Mouse (Mus musculus): Measurements from ENCODE around the gene C8g. TPM values are rescaled to one million over a fixed set of nuclear protein-coding genes. Genes with fewer than 3 reads are reported as not detected.

C8g gene
- total and polyA plus RNA-seq, 3 experiments = 2.3 to 5.1 TPM; not detected in 1

GRCm38 (mm10) chr2:25498622-25499478, 2.7 kb downstream of the C8g start (continued):
- no peak for TF ChIP-seq MYB (IDR thresholded peaks at IDR 0.05; ENCODE audit: low read depth, low read length)
- no peak for TF ChIP-seq MAFK (IDR thresholded peaks at IDR 0.05; ENCODE audit: borderline replicate concordance, low read depth, low read length)
- no peak for TF ChIP-seq ETS1 (IDR thresholded peaks at IDR 0.05; ENCODE audit: low read depth, low read length)
- TF ChIP-seq POLR2A (IDR thresholded peaks at IDR 0.05; ENCODE audit: control insufficient read depth in 1 of 2, insufficient read depth in 1 of 2, low read depth in 1 of 2, low read length in 2 of 2, poor library complexity in 1 of 2) = no peak
- TF ChIP-seq TBP (IDR thresholded peaks at IDR 0.05; ENCODE audit: low read depth, low read length) = no peak

- Histone ChIP-seq H3K9ac (ENCODE audit: control insufficient read depth, low read depth, low read length, poor library complexity, severe bottlenecking) (peak overlapping the region; percentile 62), H3K4me1 (ENCODE audit: control insufficient read depth in 1 of 2, insufficient read depth in 2 of 2, low read length in 2 of 2) (peaks cover 10 to 36% of the 10 kb centered on the region in 2 experiments), H3K27me3 (ENCODE audit: control insufficient read depth in 1 of 2, insufficient read depth in 2 of 2, low read length in 2 of 2) (no peaks in the 10 kb centered on the region), H3K36me3 (ENCODE audit: control insufficient read depth in 1 of 2, insufficient read depth in 2 of 2, low read length in 2 of 2) (peaks cover 0 to 29% of the 10 kb centered on the region in 2 experiments; a peak in 2 of 4 replicates), H3K9me3 (replicated peaks; ENCODE audit: insufficient read depth, low read length) (no peaks in the 10 kb centered on the region), H3K79me2 (ENCODE audit: control insufficient read depth, insufficient read depth, low read length, poor library complexity) (peaks cover 9% of the 10 kb centered on the region), H3K27ac (ENCODE audit: control insufficient read depth, low read depth, low read length) (peak overlapping the region; percentile 74), H3K4me3 (ENCODE audit: control insufficient read depth in 1 of 2, insufficient read depth in 1 of 2, low read depth in 2 of 2, low read length in 2 of 2) (peak overlapping the region; percentile 15 to 27)
- DNase-seq (ENCODE audit: low read depth, low spot score) = peak; percentile 79
- TF ChIP-seq NELFE (IDR thresholded peaks at IDR 0.05; ENCODE audit: low read depth, low read length) (peak; percentile 52; the same call in 1 of the 2 replicates), SIN3A (IDR thresholded peaks at IDR 0.05; ENCODE audit: low read length) (peak; percentile 45; the same call in 1 of the 2 replicates), HCFC1 (IDR thresholded peaks at IDR 0.05; ENCODE audit: low read depth, low read length) (peak; percentile 73), USF1 (IDR thresholded peaks at IDR 0.05; ENCODE audit: low read depth, low read length) (peak; percentile 93), MXI1 (IDR thresholded peaks at IDR 0.05; ENCODE audit: low read depth, low read length) (peak; percentile 58; the same call in 1 of the 2 replicates), ELF1 (IDR thresholded peaks at IDR 0.05; ENCODE audit: low read depth, low read length) (peak; percentile 92), NRF1 (IDR thresholded peaks at IDR 0.05; ENCODE audit: insufficient read depth, low read depth, low read length, poor library complexity, severe bottlenecking) (0 out of 2 replicates have a peak, but pooled peaks have one; percentile 21), POLR2A (IDR thresholded peaks at IDR 0.05; ENCODE audit: control insufficient read depth in 1 of 2, insufficient read depth in 1 of 2, low read depth in 1 of 2, low read length in 2 of 2, poor library complexity in 1 of 2) (peak in 1 of 2 experiments; percentile 57; a peak in 1 of 4 replicates), CTCF (IDR thresholded peaks at IDR 0.05 in 2 of 3, conservative IDR thresholded peaks at IDR 0.05 in 1 of 3; ENCODE audit: control insufficient read depth in 1 of 3, insufficient read depth in 1 of 3, low read depth in 2 of 3, low read length in 3 of 3, poor library complexity in 1 of 3, severe bottlenecking in 1 of 3) (no peak), MAZ (IDR thresholded peaks at IDR 0.05; ENCODE audit: low read depth, low read length) (no peak), USF2 (IDR thresholded peaks at IDR 0.05; ENCODE audit: borderline replicate concordance in 1 of 2, insufficient read depth in 1 of 2, low read depth in 1 of 2, low read length in 2 of 2) (peak in 1 of 2 experiments; percentile 49; a peak in 1 of 4 replicates), CHD2 (IDR thresholded peaks at IDR 0.05; ENCODE audit: low read length) (no peak), TBP (IDR thresholded peaks at IDR 0.05; ENCODE audit: low read depth, low read length) (peak; percentile 72)
Measured at GRCm38 (mm10) chr2:25497846-25498575, 3.5 kb downstream of the C8g start.

Measured in MEL (cell line).